Mouse (Mus musculus) splenic B cell, adult 2 months (primary cell): ENCODE data around the gene Senp2.
"Not testable (repeated sequence)": the region's sequence is repeated elsewhere in the genome, so short reads cannot be mapped to it uniquely, and the experiment has no call there.

ENCODE experiments used
- DNase-seq: peaks from one replicate; pipeline ENCODE4 v3.0.0-alpha.2; 2011; ENCODE audit warnings: low read depth, low spot score
- H3K27me3 ChIP-seq: 2 replicates; pipeline ENCODE4 v1.6.1; 2012; ENCODE audit warnings: mild to moderate bottlenecking, low read length, moderate library complexity, mixed read lengths; ENCODE audit not compliant: control insufficient read depth, poor library complexity, insufficient read depth, severe bottlenecking
- H3K36me3 ChIP-seq: 2 replicates; pipeline ENCODE4 v1.6.1; 2012; ENCODE audit warnings: mild to moderate bottlenecking, low read length, moderate library complexity, mixed read lengths; ENCODE audit not compliant: control insufficient read depth, poor library complexity, insufficient read depth, severe bottlenecking

Senp2 gene

GRCm38 (mm10) chr16:22009099-22009584 is at the start of gene Senp2:
Senp2 (plus strand) TSS chr16:22009484.
- peak; percentile 100 for DNase-seq
- Histone ChIP-seq H3K36me3 (peaks cover 2% of the 10 kb centered on the region; the same call in 1 of the 2 replicates), H3K27me3 (no peaks in the 10 kb centered on the region)

DNA sequence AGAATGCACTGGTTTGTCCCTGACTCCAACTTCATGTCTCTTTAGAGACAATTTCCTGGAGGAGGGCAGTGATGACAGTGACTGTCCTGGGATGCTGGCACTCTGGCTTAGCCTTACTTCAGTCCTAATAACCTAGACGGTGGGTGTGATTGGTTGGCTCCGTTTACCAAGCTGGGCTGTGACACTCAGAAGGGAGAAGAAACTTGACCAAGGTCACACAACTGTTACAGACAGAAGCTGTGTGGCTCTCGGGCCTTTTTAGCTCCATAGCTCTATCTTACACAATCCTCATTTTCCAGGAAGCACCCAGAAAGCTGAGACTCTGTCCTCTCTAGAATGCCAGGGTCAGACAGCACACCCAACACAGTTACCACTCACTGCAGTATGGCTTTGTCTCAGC is 43.7 kb upstream of the Senp2 start:
- no peak for DNase-seq
- Histone ChIP-seq H3K36me3 (no peaks in the 10 kb centered on the region), H3K27me3 (no peaks in the 10 kb centered on the region)

DNA sequence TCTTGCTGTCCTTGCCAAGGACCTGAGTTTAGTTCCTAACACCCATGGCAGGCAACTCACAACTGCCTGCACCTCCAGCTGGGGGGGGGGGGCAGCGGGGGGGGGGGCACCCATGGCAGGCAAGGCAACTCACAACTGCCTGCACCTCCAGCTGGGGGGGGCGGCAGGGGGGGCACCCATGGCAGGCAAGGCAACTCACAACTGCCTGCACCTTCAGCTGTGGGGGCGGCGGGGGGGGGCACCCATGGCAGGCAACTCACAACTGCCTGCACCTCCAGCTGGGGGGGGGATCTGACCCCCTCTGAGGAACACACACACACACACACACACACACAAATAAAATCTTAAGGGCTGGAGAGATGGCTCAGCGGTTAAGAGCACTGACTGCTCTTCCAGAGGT is 39.4 kb upstream of the Senp2 start:
- no peaks in the 10 kb centered on the region for H3K36me3 ChIP-seq
- H3K27me3 ChIP-seq, result no peaks in the 10 kb centered on the region
- no peak for DNase-seq

DNA sequence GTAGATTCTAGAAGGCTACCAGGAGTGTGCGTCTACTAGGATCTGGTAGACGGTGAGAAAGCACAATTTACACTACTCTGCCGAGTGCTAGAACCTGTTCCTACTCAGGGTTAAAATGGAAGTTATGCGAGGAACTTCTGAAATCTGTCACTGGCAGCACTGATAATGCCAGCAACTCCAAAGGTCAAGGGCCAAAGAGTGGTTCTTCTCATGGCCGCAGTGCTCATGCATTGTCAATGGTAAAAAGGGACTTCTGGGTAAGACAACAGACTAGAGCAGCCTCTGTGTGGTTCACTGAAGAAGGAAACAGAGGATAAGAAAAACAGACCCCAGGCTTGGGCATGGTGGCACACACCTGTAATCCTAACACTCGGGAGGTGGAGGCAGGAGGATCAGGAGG is 38.7 kb upstream of the Senp2 start:
- Histone ChIP-seq H3K27me3 (no peaks in the 10 kb centered on the region), H3K36me3 (no peaks in the 10 kb centered on the region)
- DNase-seq, result no peak

DNA sequence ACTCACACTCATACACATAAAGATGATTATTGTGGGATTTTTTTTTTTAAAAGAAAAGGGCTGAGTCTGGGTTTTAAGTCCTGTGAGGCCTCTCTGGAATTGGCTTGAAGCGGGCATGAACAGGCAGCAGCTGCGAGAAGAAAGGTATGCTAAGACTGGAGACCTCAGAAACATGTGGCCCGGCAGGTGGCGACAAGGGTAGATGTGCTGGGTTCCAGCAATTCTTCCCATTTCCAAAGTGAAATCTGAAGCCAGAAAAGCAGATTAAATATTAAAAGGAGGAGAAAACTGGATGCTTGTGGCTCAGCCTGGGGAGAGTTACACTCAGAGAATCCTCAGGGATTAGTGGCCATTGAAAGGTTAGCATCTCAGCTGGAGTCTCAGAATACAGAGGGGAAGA is 37.8 kb upstream of the Senp2 start:
- no peaks in the 10 kb centered on the region for H3K27me3 ChIP-seq
- DNase-seq, result no peak
- no peaks in the 10 kb centered on the region for H3K36me3 ChIP-seq

GRCm38 (mm10) chr16:21976203-21976602 is 33.1 kb upstream of the Senp2 start:
- DNase-seq, result no peak

DNA sequence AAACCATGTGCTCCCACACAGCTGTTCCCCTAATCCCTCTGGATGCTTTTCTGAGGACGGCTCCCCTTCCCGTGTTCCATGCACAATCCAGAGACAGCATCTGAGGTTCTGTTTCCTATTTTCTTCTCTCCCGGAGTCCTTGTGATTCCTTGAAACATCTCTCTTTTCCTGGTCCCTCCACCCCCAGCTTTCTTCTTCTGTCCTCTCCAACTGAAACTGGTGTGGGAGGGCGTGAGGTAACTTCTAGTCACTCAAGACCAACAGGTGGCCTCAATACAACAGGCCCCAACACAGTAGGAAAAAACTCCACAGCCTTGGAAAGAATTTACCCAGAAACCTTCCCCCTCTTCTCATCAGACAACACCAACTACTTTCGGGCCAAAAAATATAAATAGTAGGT is 31.9 kb upstream of the Senp2 start:
- Histone ChIP-seq H3K27me3 (no peaks in the 10 kb centered on the region; the same call in 1 of the 2 replicates), H3K36me3 (no peaks in the 10 kb centered on the region)
- no peak for DNase-seq

More at GRCm38 (mm10) chr16:21976203-21976602, 33.1 kb upstream of the Senp2 start:
- Histone ChIP-seq H3K36me3 (no peaks in the 10 kb centered on the region), H3K27me3 (no peaks in the 10 kb centered on the region; the same call in 1 of the 2 replicates)

- DNase-seq, result no peak
- no peaks in the 10 kb centered on the region for H3K27me3 ChIP-seq
- no peaks in the 10 kb centered on the region for H3K36me3 ChIP-seq
Observed at GRCm38 (mm10) chr16:21983146-21983545, 26.1 kb upstream of the Senp2 start.

GRCm38 (mm10) chr16:21983581-21983980 is 25.7 kb upstream of the Senp2 start:
- no peak for DNase-seq
- Histone ChIP-seq H3K27me3 (no peaks in the 10 kb centered on the region), H3K36me3 (no peaks in the 10 kb centered on the region)

DNA sequence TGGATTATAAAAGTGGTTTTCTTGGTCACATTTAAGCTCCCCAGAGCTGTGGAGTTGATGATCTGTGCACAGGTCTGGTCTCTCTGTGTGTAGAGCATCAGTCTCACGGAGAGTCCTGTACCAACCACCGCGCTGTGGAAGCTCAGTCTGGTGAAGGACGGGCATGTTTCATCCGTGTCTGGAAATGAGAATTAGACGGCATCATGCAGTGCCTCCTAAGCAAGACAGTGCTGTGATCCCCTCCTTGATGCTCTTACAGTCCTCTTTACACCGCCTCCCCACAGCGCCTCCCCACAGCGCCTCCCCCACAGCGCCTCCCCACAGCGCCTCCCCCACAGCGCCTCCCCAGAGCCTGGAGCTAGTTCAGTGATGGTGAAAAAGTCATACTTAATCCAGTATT is 25.2 kb upstream of the Senp2 start:
- no peak for DNase-seq
- Histone ChIP-seq H3K36me3 (no peaks in the 10 kb centered on the region), H3K27me3 (no peaks in the 10 kb centered on the region)

DNA sequence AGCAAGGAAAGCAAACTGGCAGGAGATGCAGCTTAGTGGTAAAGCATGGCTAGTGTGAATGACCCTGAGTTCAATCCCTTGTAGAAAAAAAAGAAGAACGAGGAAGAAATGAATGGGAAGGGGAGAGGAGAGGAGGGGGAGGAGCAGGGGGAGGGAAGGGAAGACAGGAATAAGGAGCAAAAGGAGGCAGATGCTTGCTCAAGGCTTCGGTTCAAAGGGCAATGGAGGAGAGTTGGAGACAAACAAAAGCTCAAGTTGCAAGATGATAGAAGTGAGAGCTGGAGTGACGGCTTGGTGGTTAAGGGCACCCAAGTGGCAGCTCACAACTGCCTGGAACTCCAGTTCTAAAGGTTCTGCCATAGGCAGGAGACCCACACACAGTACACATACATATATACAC is 23.1 kb upstream of the Senp2 start:
- H3K27me3 ChIP-seq, result no peaks in the 10 kb centered on the region

DNA sequence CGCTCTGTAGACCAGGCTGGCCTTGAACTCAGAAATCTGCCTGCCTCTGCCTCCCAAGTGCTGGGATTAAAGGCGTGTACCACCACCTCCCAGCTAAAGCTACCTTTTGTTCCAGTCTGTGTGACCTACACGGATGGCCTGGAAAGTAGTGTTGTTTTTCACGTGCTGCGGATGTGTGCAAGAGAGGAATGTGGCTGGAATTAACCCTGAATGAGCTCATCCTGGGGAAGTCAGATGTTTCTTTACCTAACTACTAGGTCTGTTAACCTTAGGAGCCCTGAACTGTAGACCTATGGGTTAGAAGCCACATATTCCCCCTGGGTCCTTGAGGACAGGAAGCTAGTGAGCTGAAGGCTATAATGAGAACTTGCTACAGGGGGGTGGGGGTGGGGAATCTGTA is 21.3 kb upstream of the Senp2 start:
- no peak for DNase-seq
- H3K27me3 ChIP-seq, result no peaks in the 10 kb centered on the region
- H3K36me3 ChIP-seq, result no peaks in the 10 kb centered on the region

More for the DNA sequence above, 23.1 kb upstream of the Senp2 start:
- DNase-seq, result no peak
- no peaks in the 10 kb centered on the region for H3K36me3 ChIP-seq

GRCm38 (mm10) chr16:21990893-21991292 is 18.4 kb upstream of the Senp2 start:
- not testable (repeated sequence) for H3K27me3 ChIP-seq, DNase-seq, H3K36me3 ChIP-seq

DNA sequence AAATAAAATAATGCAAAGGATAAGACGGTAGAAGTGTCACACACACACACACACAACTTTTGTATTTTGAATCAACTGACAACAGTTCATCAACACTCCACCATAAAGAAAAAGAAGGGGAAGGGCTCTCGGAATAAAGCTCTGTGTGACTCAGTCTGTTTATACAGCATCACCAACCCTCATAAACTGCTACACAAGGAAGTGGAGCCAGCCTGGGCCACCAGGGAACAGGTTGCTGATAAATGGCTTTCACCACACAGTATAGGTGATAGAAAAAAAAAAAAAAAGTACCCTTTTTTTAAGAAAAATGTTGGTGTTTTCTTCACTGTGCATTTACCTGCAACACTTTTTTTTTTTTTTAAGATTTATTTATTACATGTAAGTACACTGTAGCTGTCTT is 17.5 kb upstream of the Senp2 start:
- no peak for DNase-seq
- Histone ChIP-seq H3K27me3 (no peaks in the 10 kb centered on the region), H3K36me3 (no peaks in the 10 kb centered on the region)

- Histone ChIP-seq H3K27me3 (no peaks in the 10 kb centered on the region), H3K36me3 (no peaks in the 10 kb centered on the region)
- DNase-seq, result peak; percentile 31
Observed at GRCm38 (mm10) chr16:21995304-21995703, 14.0 kb upstream of the Senp2 start, which contains the start of gene Liph. Liph (minus strand) TSS chr16:21995663.

GRCm38 (mm10) chr16:21996402-21996801 is 12.9 kb upstream of the Senp2 start:
- no peaks in the 10 kb centered on the region for H3K27me3 ChIP-seq
- H3K36me3 ChIP-seq, result no peaks in the 10 kb centered on the region
- DNase-seq, result no peak
